ENCODE assay signal across 8 mouse cellular contexts in genomic region chr7:3703148-3703878, GRCm38 (mm10). TPM values are rescaled to one million over a fixed set of nuclear protein-coding genes. Genes with fewer than 3 reads are reported as not detected.
DNase-seq lines count a peak whose midpoint lies in the region; ATAC-seq and TF ChIP-seq lines count a peak whose summit lies in the region.

No protein-coding gene starts in this region.

- DNase-seq in kidney, adult 11 months: no peak
- DNase-seq in layer of hippocampus, adult 9-11 months: no peak
- no peak for DNase-seq in thymus, postnatal 25 days
- no peak for DNase-seq in embryo, embryonic 10.5 days (ENCODE audit: low spot score)

- peak overlapping the region; percentile 95 for H3K4me2 ChIP-seq in kidney, embryonic 16.5 days (replicated peaks; ENCODE audit: low read depth, low read length)
- peak overlapping the region; percentile 90 for H3K4me2 ChIP-seq in hindbrain, embryonic 15.5 days
- H3K4me2 ChIP-seq in midbrain, embryonic 16.5 days (ENCODE audit: low read length): peak overlapping the region; percentile 67

- WGBS in kidney, embryonic 16.5 days: 19% methylated on average over 6 of the region's 6 CpGs
- WGBS in bone marrow, adult 2 months: 17% methylated on average over 6 of the region's 6 CpGs
- WGBS in hindbrain, embryonic 15.5 days: 22% methylated on average over 6 of the region's 6 CpGs
- 18% methylated on average over 6 of the region's 6 CpGs for WGBS in midbrain, embryonic 16.5 days

- H3K27me3 ChIP-seq in kidney, embryonic 16.5 days (ENCODE audit: insufficient read depth, low read length): no peaks in the 10 kb centered on the region
- H3K27me3 ChIP-seq in hindbrain, embryonic 15.5 days: no peaks in the 10 kb centered on the region
- H3K27me3 ChIP-seq in midbrain, embryonic 16.5 days (ENCODE audit: control insufficient read depth, insufficient read depth, low read depth, low read length): no peaks in the 10 kb centered on the region

- TF ChIP-seq CTCF in bone marrow, adult 2 months (IDR thresholded peaks at IDR 0.05; ENCODE audit: control insufficient read depth, insufficient read depth, low read length): no peak

- H3K9ac ChIP-seq in kidney, embryonic 16.5 days (replicated peaks; ENCODE audit: low read length): peak overlapping the region; percentile 96
- H3K9ac ChIP-seq in hindbrain, embryonic 15.5 days: peak overlapping the region; percentile 82
- H3K9ac ChIP-seq in midbrain, embryonic 16.5 days (ENCODE audit: low read depth, low read length): peak overlapping the region; percentile 81

- TF ChIP-seq POLR2A in bone marrow, adult 2 months (IDR thresholded peaks at IDR 0.05; ENCODE audit: borderline replicate concordance, control insufficient read depth, low read depth, low read length): no peak

- H3K4me1 ChIP-seq in kidney, embryonic 16.5 days (ENCODE audit: insufficient read depth, low read length): peaks cover 21% of the 10 kb centered on the region
- peaks cover 1% of the 10 kb centered on the region; the same call in 1 of the 2 replicates for H3K4me1 ChIP-seq in bone marrow, adult 2 months (ENCODE audit: control insufficient read depth, insufficient read depth, low read length)
- peaks cover 29% of the 10 kb centered on the region for H3K4me1 ChIP-seq in hindbrain, embryonic 15.5 days (replicated peaks)
- H3K4me1 ChIP-seq in midbrain, embryonic 16.5 days (ENCODE audit: control insufficient read depth, insufficient read depth, low read length): peaks cover 25% of the 10 kb centered on the region

- H3K9me3 ChIP-seq in kidney, embryonic 16.5 days (ENCODE audit: low read length): no peaks in the 10 kb centered on the region
- no peaks in the 10 kb centered on the region for H3K9me3 ChIP-seq in hindbrain, embryonic 15.5 days
- H3K9me3 ChIP-seq in midbrain, embryonic 16.5 days (replicated peaks; ENCODE audit: control insufficient read depth, low read length, poor library complexity, severe bottlenecking): no peaks in the 10 kb centered on the region

- H3K36me3 ChIP-seq in kidney, embryonic 16.5 days (ENCODE audit: insufficient read depth, low read length): peaks cover 60% of the 10 kb centered on the region
- peaks cover 53% of the 10 kb centered on the region for H3K36me3 ChIP-seq in hindbrain, embryonic 15.5 days
- peaks cover 26% of the 10 kb centered on the region for H3K36me3 ChIP-seq in midbrain, embryonic 16.5 days (ENCODE audit: control insufficient read depth, insufficient read depth, low read length)

- H3K27ac ChIP-seq in kidney, embryonic 16.5 days (ENCODE audit: low read length): peak overlapping the region; percentile 97
- peak overlapping the region; percentile 40 for H3K27ac ChIP-seq in bone marrow, adult 2 months (ENCODE audit: control insufficient read depth, insufficient read depth, low read depth, low read length, poor library complexity)
- peak overlapping the region; percentile 95 for H3K27ac ChIP-seq in hindbrain, embryonic 15.5 days (replicated peaks)
- H3K27ac ChIP-seq in midbrain, embryonic 16.5 days (ENCODE audit: low read length): peak overlapping the region; percentile 97

- H3K4me3 ChIP-seq in kidney, embryonic 16.5 days (ENCODE audit: low read length): peak overlapping the region; percentile 89
- H3K4me3 ChIP-seq in bone marrow, adult 2 months (replicated peaks; ENCODE audit: control insufficient read depth, low read depth, low read length): peak overlapping the region; percentile 95
- H3K4me3 ChIP-seq in hindbrain, embryonic 15.5 days: peak overlapping the region; percentile 94
- peak overlapping the region; percentile 83 for H3K4me3 ChIP-seq in midbrain, embryonic 16.5 days (ENCODE audit: low read depth, low read length)

- ATAC-seq in kidney, embryonic 16.5 days (ENCODE audit: low FRiP score, low TSS enrichment): peak; percentile 57
- ATAC-seq in hindbrain, embryonic 15.5 days (ENCODE audit: low FRiP score, low read depth): peak; percentile 52
- ATAC-seq in midbrain, embryonic 16.5 days: peak; percentile 47

RNA-seq across cellular contexts. Expression of gene Rps9, which starts 0.5 kb away (rescaled TPM):
- 1,357 and 1,383 TPM in 2 replicates for polyA plus RNA-seq in kidney, embryonic 16.5 days (2015; fragmentation: Nextera tagmentation; extraction: Ambion mirVana)
- 3,380 and 3,507 TPM in 2 replicates for polyA plus RNA-seq in bone marrow, adult 2 months (2011; ENCODE audit: insufficient read depth, insufficient read length, low replicate concordance, missing spikeins)
- 691 and 766 TPM in 2 replicates for polyA plus RNA-seq in hindbrain, embryonic 15.5 days (2015; fragmentation: Nextera tagmentation; extraction: Ambion mirVana)
- 646 and 689 TPM in 2 replicates for polyA plus RNA-seq in midbrain, embryonic 16.5 days (2015; fragmentation: Nextera tagmentation; extraction: Ambion mirVana)

RNA-seq across cellular contexts. Expression of gene Mboat7, which starts 10.0 kb away (rescaled TPM):
- 70.5 and 73.9 TPM in 2 replicates for polyA plus RNA-seq in kidney, embryonic 16.5 days (2015; fragmentation: Nextera tagmentation; extraction: Ambion mirVana)
- polyA plus RNA-seq in bone marrow, adult 2 months (2011; ENCODE audit: insufficient read depth, insufficient read length, low replicate concordance, missing spikeins): 19.5 and 43.5 TPM in 2 replicates
- 105 and 113 TPM in 2 replicates for polyA plus RNA-seq in hindbrain, embryonic 15.5 days (2015; fragmentation: Nextera tagmentation; extraction: Ambion mirVana)
- polyA plus RNA-seq in midbrain, embryonic 16.5 days (2015; fragmentation: Nextera tagmentation; extraction: Ambion mirVana): 102 and 118 TPM in 2 replicates

RNA-seq across cellular contexts. Expression of gene Tsen34, which starts 10.7 kb away (rescaled TPM):
- 286 and 341 TPM in 2 replicates for polyA plus RNA-seq in kidney, embryonic 16.5 days (2015; fragmentation: Nextera tagmentation; extraction: Ambion mirVana)
- polyA plus RNA-seq in bone marrow, adult 2 months (2011; ENCODE audit: insufficient read depth, insufficient read length, low replicate concordance, missing spikeins): 23.8 and 25.8 TPM in 2 replicates
- polyA plus RNA-seq in hindbrain, embryonic 15.5 days (2015; fragmentation: Nextera tagmentation; extraction: Ambion mirVana): 275 and 297 TPM in 2 replicates
- polyA plus RNA-seq in midbrain, embryonic 16.5 days (2015; fragmentation: Nextera tagmentation; extraction: Ambion mirVana): 262 and 285 TPM in 2 replicates

RNA-seq across cellular contexts. Expression of gene Pirb, which starts 16.9 kb away (rescaled TPM):
- polyA plus RNA-seq in kidney, embryonic 16.5 days (2015; fragmentation: Nextera tagmentation; extraction: Ambion mirVana): 0.85 and 0.98 TPM in 2 replicates
- 41.4 and 143 TPM in 2 replicates for polyA plus RNA-seq in bone marrow, adult 2 months (2011; ENCODE audit: insufficient read depth, insufficient read length, low replicate concordance, missing spikeins)
- polyA plus RNA-seq in hindbrain, embryonic 15.5 days (2015; fragmentation: Nextera tagmentation; extraction: Ambion mirVana): 0.45 and 0.50 TPM in 2 replicates
- 0.23 and 0.31 TPM in 2 replicates for polyA plus RNA-seq in midbrain, embryonic 16.5 days (2015; fragmentation: Nextera tagmentation; extraction: Ambion mirVana)

RNA-seq across cellular contexts. Expression of gene Tmc4, which starts 26.0 kb away (rescaled TPM):
- 25.3 and 29.1 TPM in 2 replicates for polyA plus RNA-seq in kidney, embryonic 16.5 days (2015; fragmentation: Nextera tagmentation; extraction: Ambion mirVana)
- 16.0 and 39.8 TPM in 2 replicates for polyA plus RNA-seq in bone marrow, adult 2 months (2011; ENCODE audit: insufficient read depth, insufficient read length, low replicate concordance, missing spikeins)
- polyA plus RNA-seq in hindbrain, embryonic 15.5 days (2015; fragmentation: Nextera tagmentation; extraction: Ambion mirVana): 5.0 and 5.2 TPM in 2 replicates
- polyA plus RNA-seq in midbrain, embryonic 16.5 days (2015; fragmentation: Nextera tagmentation; extraction: Ambion mirVana): 4.5 and 4.9 TPM in 2 replicates

Comparison
In these comparisons a context has a peak if more than half of its experiments do, and no peak if none do; other contexts are left out.
1. H3K27ac ChIP-seq: peak in every context shown above with its lines; median percentile 97 in kidney, embryonic 16.5 days; 97 in midbrain, embryonic 16.5 days; 95 in hindbrain, embryonic 15.5 days; 40 in bone marrow, adult 2 months.